Mouse (Mus musculus) spleen, adult 18-20 months (tissue): Measurements from ENCODE around the gene Scaf1.
A peak's percentile ranks its signal among the peaks of the same experiment; 100 is the strongest.

Experiments
- DNase-seq, 2 experiments: peaks; one replicate each; pipeline ENCODE4 v3.0.0; 2022; ENCODE audit warnings: mixed read lengths in 2 of 2

Scaf1 gene

GRCm38 (mm10) chr7:44983944-44984832, 32.0 kb downstream of the Scaf1 start:
- no peak for DNase-seq

- peak; percentile 64 to 86 for DNase-seq
Observed at GRCm38 (mm10) chr7:44983085-44983484, 33.1 kb downstream of the Scaf1 start.

- DNase-seq: no peak
Observed at GRCm38 (mm10) chr7:44981539-44981938, 34.6 kb downstream of the Scaf1 start.

GRCm38 (mm10) chr7:44978300-44978699, 37.9 kb downstream of the Scaf1 start:
- DNase-seq: no peak

GRCm38 (mm10) chr7:44975117-44975419, 41.1 kb downstream of the Scaf1 start:
- no peak for DNase-seq

- peak in 1 of 2 experiments; percentile 43 for DNase-seq
Observed at GRCm38 (mm10) chr7:44974383-44975116, 41.6 kb downstream of the Scaf1 start, which contains the start of gene Cpt1c. Cpt1c (minus strand) TSS chr7:44974851.

GRCm38 (mm10) chr7:44973415-44974130, 42.6 kb downstream of the Scaf1 start:
- DNase-seq: no peak

- no peak for DNase-seq
Observed at GRCm38 (mm10) chr7:44971142-44971541, 45.0 kb downstream of the Scaf1 start.

GRCm38 (mm10) chr7:44970231-44970691, 45.9 kb downstream of the Scaf1 start:
- peak; percentile 57 to 66 for DNase-seq

- DNase-seq: no peak
Observed at GRCm38 (mm10) chr7:44966638-44967037, 49.5 kb downstream of the Scaf1 start.

- DNase-seq: peak in 1 of 2 experiments; percentile 37
Observed at GRCm38 (mm10) chr7:44965975-44966374, 50.2 kb downstream of the Scaf1 start.

GRCm38 (mm10) chr7:44964990-44965389, 51.2 kb downstream of the Scaf1 start:
- no peak for DNase-seq

- DNase-seq: no peak
Observed at GRCm38 (mm10) chr7:44962831-44963230, 53.3 kb downstream of the Scaf1 start.

GRCm38 (mm10) chr7:44962337-44962736, 53.8 kb downstream of the Scaf1 start:
- no peak for DNase-seq

- no peak for DNase-seq
Observed at GRCm38 (mm10) chr7:44960512-44960910, 55.7 kb downstream of the Scaf1 start.

GRCm38 (mm10) chr7:44959874-44960511, 56.2 kb downstream of the Scaf1 start:
- DNase-seq: peak; percentile 63 to 73

GRCm38 (mm10) chr7:44959281-44959680, 56.9 kb downstream of the Scaf1 start:
- no peak for DNase-seq

GRCm38 (mm10) chr7:44958208-44958607, 58.0 kb downstream of the Scaf1 start:
- peak in 1 of 2 experiments; percentile 31 for DNase-seq

GRCm38 (mm10) chr7:44957183-44957835, 58.9 kb downstream of the Scaf1 start:
- no peak for DNase-seq

GRCm38 (mm10) chr7:44956266-44956665, 59.9 kb downstream of the Scaf1 start:
- DNase-seq: no peak

GRCm38 (mm10) chr7:44955628-44956027, 60.5 kb downstream of the Scaf1 start:
- no peak for DNase-seq
